Mouse (Mus musculus): Measurements from ENCODE around the gene Gm20479. TPM values are rescaled to one million over a fixed set of nuclear protein-coding genes. Genes with fewer than 3 reads are reported as not detected.

The Gm20479 gene
- total RNA-seq, 1 experiment from 2014 or later, result not detected

DNA sequence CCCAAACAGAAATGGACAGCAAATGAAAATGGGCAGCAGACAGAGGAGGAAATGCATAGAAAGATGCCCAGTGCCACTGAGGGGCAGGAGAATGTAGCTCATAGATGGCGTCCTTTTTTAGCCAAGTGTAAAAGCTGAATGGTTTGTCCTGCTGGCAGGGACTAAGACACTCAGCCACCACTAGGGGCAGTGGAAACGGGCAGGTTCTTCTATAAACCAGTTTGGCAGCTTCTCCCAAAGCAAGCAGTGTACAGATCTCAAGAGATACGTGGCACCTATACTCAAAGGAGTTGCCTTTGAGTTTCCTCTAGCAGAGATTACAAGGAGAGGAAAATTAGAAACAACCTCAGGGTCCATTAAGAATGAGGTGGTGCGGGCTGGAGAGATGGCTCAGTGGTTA lies 21.2 kb upstream of the Gm20479 start:
- ATAC-seq (replicated peaks in 1 of 2; ENCODE audit: insufficient read depth in 1 of 2, low FRiP score in 2 of 2, low TSS enrichment in 1 of 2, low read depth in 1 of 2, poor library complexity in 2 of 2, severe bottlenecking in 2 of 2), result 0 out of 4 replicates have a peak, but pooled peaks of 1 of the 2 experiments have one; percentile 51

GRCm38 (mm10) chr7:27375274-27375673 lies 18.1 kb upstream of the Gm20479 start:
- ATAC-seq (replicated peaks in 1 of 2; ENCODE audit: insufficient read depth in 1 of 2, low FRiP score in 2 of 2, low TSS enrichment in 1 of 2, low read depth in 1 of 2, poor library complexity in 2 of 2, severe bottlenecking in 2 of 2), result 0 out of 4 replicates have a peak, but pooled peaks of 1 of the 2 experiments have one; percentile 30

DNA sequence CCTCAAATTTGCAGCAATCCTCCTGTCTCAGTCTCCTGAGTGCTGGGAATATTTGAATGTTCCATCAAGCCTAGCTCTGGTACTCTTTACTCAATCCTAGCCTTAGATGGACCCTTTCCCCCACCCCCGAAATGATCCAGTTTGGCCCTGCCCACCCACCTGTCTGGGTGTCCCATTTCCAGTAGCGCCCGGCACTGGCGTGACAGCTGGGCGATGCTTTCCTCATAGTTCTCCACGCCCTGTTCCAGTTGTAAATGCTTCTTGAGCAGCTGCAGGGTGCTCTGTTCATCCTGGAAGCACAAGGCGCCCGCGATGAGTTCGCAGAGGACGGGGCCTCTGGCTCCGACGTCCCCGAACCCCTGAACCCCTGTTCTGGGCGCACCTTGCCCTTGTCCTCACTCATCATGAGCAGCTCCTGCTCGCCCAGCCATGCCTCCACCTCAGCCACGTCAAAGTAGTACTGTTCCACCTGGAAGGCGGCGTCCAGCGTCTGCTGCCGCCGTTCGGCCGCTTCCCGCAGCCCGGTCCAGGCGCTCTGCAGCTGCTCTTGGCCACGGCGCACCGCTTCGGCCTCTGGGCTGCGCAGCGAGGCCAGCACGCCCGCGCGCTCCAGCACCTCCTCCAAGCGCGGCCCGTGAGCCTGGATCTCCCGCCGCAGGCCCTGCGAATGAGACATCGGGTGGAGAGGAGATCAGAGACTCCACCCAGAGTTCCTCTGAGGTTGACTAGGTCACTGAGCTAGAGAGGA lies 14.7 kb upstream of the Gm20479 start:
- ATAC-seq (replicated peaks in 1 of 2; ENCODE audit: insufficient read depth in 1 of 2, low FRiP score in 2 of 2, low TSS enrichment in 1 of 2, low read depth in 1 of 2, poor library complexity in 2 of 2, severe bottlenecking in 2 of 2), result no peak

GRCm38 (mm10) chr7:27369111-27369510 lies 11.9 kb upstream of the Gm20479 start:
- ATAC-seq (replicated peaks in 1 of 2; ENCODE audit: insufficient read depth in 1 of 2, low FRiP score in 2 of 2, low TSS enrichment in 1 of 2, low read depth in 1 of 2, poor library complexity in 2 of 2, severe bottlenecking in 2 of 2), result no peak

GRCm38 (mm10) chr7:27367976-27368375 lies 10.8 kb upstream of the Gm20479 start:
- ATAC-seq (replicated peaks in 1 of 2; ENCODE audit: insufficient read depth in 1 of 2, low FRiP score in 2 of 2, low TSS enrichment in 1 of 2, low read depth in 1 of 2, poor library complexity in 2 of 2, severe bottlenecking in 2 of 2), result peak; percentile 35 to 44; a peak in 3 of 4 replicates

DNA sequence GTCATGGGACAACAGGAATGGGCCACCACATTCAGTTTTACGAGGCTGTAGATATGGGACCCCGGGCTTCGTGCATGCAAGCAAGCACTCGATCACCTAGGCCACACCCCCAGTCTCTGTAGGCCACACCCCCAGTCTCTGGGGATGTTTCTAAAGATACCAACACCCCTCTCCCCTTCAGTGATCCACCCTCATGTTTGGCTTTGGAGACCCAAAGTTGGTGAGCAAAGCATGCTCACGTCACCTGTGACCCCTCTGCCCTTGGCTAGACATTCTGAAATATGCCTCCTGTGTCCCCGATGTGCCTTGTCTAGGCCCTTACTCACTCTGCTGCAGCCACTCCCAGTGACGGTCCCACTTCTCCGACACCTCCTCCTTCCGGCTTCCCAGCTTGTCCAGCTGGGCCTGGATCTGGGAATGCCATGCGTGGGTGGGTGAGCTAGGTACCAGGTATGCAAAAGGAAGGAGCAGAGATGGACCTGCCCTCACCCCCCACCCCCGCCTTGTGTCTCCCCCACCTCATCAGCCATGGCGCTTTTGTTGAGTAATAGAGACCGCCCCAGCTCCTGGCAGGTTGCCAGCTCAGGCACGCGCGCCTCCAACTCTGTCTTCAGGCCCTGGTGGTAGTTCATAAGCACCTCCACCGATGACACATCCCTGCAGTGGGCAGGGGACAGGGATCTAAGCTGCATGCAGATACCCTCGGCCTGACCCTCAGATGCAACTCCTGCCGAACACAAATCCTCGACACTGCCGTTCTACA lies 9.0 kb upstream of the Gm20479 start:
- no peak for ATAC-seq (replicated peaks in 1 of 2; ENCODE audit: insufficient read depth in 1 of 2, low FRiP score in 2 of 2, low TSS enrichment in 1 of 2, low read depth in 1 of 2, poor library complexity in 2 of 2, severe bottlenecking in 2 of 2)

DNA sequence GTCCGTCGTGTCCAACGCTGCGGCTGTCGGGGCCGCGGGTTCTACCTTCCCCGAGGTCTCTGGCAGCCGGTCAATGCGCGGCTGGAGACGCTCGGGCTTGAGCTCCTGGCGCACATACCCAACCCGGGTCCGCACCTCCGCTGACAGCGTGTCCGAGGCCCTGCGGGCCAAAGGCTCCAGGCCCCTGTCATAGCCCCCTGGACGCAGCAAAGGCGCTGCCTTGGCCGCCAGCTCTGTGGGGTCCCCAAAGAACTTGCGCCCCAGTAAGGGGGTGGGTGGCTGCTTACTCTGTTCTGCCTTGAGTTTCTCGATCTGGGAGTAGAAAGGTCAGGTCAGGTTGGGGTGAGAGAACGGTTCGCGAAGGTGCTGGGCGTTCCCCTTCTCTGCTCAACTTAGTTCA lies 7.2 kb upstream of the Gm20479 start:
- ATAC-seq (replicated peaks in 1 of 2; ENCODE audit: insufficient read depth in 1 of 2, low FRiP score in 2 of 2, low TSS enrichment in 1 of 2, low read depth in 1 of 2, poor library complexity in 2 of 2, severe bottlenecking in 2 of 2), result no peak

DNA sequence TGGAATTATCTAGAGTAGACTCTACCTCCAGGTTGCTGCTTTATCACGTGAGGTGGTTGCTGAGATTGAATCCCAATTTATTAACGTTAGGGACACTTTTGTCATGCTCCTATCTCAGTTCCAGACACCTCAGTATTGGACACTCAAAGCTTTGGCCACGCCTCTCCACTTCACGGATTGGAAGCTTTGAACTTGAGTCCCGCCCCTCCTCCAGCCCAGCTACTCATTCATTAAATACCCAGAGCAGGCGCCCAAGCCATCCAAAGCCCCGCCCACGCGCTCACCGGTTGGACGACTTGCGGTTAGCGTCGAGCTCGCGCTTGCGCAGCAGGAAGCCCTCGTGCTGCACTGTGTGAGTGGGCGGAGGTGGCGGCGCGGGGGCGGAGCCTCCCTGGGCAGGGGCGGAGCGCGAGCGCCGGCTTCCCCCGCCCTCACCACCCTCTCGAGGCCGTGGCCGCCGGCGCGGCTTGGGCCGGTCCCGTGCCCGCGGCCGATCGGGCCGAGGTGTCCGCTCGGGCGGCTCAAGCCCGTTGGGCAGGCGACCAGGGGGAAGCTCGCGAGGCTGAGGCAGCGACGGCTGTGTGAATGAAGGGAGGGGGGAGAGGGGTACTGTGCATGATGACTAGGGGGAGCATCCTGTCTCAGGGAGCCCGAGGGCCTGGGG lies 4.2 kb upstream of the Gm20479 start:
- ATAC-seq (replicated peaks in 1 of 2; ENCODE audit: insufficient read depth in 1 of 2, low FRiP score in 2 of 2, low TSS enrichment in 1 of 2, low read depth in 1 of 2, poor library complexity in 2 of 2, severe bottlenecking in 2 of 2), result peak; percentile 81 to 86

DNA sequence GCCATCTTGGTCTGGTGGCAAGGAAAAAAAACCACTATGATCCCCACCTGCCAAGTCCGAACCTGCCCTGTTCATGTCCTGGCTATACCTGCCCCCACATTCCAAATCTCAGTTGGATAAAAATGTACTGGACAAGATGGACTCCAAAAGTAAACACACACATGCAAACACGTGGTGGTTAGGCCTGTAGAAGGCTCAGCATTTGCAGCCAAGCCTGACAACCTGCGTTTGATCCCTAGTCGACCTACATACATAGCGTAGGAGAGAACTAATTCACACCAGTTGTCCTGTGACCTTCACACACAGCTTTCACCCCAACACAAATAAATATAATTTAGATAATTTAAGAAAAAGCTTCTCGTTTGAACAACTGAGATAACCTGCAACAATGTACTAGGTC lies 3.5 kb upstream of the Gm20479 start:
- no peak for ATAC-seq (replicated peaks in 1 of 2; ENCODE audit: insufficient read depth in 1 of 2, low FRiP score in 2 of 2, low TSS enrichment in 1 of 2, low read depth in 1 of 2, poor library complexity in 2 of 2, severe bottlenecking in 2 of 2)

DNA sequence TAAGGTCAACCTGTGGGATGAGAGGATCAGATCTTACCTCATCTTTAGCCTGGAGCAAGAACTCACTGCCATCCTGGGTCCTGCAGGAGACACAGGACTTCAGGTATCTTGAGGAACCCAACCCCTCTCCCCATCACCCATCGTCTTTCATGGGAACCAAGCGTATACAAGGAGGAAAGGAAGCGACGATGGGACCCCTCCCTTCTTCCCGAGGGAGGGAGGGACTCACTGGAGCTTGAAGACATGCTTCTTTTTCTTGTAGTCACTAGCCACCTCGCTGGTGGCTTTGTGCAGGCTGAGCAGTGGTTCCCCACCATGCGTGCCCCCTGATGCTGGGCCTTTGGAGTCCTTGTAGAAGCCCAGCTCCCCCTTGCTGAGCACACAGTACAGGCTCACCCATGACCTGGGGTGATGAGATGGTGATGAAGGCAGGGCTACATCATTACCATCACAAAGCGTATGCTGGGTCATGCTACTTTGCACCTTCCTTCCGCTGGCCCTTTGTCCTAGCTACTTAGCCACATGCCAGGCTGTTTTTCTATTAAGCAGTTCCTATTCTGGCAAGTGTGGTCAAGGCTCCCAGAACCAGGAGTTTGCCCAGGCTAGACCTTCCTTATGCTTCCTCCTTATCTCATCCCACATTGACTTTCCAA lies 2.6 kb upstream of the Gm20479 start:
- ATAC-seq (replicated peaks in 1 of 2; ENCODE audit: insufficient read depth in 1 of 2, low FRiP score in 2 of 2, low TSS enrichment in 1 of 2, low read depth in 1 of 2, poor library complexity in 2 of 2, severe bottlenecking in 2 of 2), result no peak

GRCm38 (mm10) chr7:27359162-27359561 lies 1.9 kb upstream of the Gm20479 start:
- ATAC-seq (replicated peaks in 1 of 2; ENCODE audit: insufficient read depth in 1 of 2, low FRiP score in 2 of 2, low TSS enrichment in 1 of 2, low read depth in 1 of 2, poor library complexity in 2 of 2, severe bottlenecking in 2 of 2), result no peak

DNA sequence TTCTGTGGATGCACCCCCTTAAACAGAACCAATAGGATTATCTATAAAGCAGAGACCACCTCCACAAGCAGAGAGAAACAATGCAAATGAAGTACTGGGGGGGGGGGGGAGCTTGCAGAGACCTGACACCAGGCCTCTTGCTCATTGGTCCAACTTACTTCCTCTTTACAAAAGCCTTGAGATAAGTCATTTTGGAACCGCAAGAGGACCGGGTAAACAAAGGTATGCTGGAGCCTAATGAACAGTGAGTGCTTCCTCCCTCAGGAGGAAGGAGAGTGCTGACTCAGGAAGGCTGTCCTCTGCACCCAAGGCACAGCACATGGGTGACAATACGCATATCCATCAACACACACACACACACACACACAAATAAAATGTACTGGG lies 368 bp upstream of the Gm20479 start:
- ATAC-seq (replicated peaks in 1 of 2; ENCODE audit: insufficient read depth in 1 of 2, low FRiP score in 2 of 2, low TSS enrichment in 1 of 2, low read depth in 1 of 2, poor library complexity in 2 of 2, severe bottlenecking in 2 of 2), result peak; percentile 37 to 51

DNA sequence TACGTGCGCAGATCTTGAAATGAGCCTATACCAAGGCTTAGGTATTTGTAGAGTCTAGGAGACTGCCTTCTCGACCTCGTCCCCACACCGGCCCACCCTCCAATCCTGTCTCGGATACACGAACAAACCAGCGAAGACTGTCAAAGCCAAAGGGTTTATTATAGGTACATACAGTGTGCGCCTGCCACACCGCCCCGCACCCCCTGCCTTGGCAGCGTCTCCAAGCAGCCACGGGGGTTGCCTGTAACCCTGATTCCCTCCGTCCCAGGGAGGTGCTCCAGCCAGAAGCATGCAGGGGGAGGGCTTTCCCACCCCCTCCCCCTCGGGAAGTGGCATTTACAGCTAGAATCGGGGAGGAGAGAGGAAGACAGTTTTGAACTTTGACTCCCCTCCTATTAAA lies 971 bp downstream of the Gm20479 start:
- peak; percentile 44 to 49 for ATAC-seq (replicated peaks in 1 of 2; ENCODE audit: insufficient read depth in 1 of 2, low FRiP score in 2 of 2, low TSS enrichment in 1 of 2, low read depth in 1 of 2, poor library complexity in 2 of 2, severe bottlenecking in 2 of 2)

- peak; percentile 85 to 87 for ATAC-seq (replicated peaks in 1 of 2; ENCODE audit: insufficient read depth in 1 of 2, low FRiP score in 2 of 2, low TSS enrichment in 1 of 2, low read depth in 1 of 2, poor library complexity in 2 of 2, severe bottlenecking in 2 of 2)
Measured at GRCm38 (mm10) chr7:27355745-27356240, 1.4 kb downstream of the Gm20479 start, which contains the start of gene Shkbp1. Gene Shkbp1 (minus strand): TSS chr7:27356019.

GRCm38 (mm10) chr7:27355261-27355660 lies 2.0 kb downstream of the Gm20479 start:
- no peak for ATAC-seq (replicated peaks in 1 of 2; ENCODE audit: insufficient read depth in 1 of 2, low FRiP score in 2 of 2, low TSS enrichment in 1 of 2, low read depth in 1 of 2, poor library complexity in 2 of 2, severe bottlenecking in 2 of 2)

DNA sequence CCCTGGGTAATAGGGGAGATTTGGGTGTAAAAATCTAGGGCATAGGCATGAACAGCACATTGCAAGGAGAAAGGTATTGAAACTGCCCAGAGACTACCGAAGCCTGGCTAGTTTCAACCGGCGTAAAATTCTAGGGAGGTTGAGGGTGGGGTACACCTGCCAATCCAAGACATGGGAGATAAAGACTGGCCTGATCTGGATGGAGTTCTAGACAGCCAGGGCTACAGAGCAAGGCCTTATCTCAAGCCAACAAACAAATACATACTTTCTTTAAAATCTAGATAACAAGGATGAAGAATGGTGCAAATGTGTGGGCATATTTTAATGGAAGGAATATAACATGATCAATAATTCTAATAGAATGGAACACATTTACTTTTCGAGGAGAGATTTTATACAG lies 2.4 kb downstream of the Gm20479 start:
- no peak for ATAC-seq (replicated peaks in 1 of 2; ENCODE audit: insufficient read depth in 1 of 2, low FRiP score in 2 of 2, low TSS enrichment in 1 of 2, low read depth in 1 of 2, poor library complexity in 2 of 2, severe bottlenecking in 2 of 2)

GRCm38 (mm10) chr7:27354144-27354543 lies 3.1 kb downstream of the Gm20479 start:
- no peak for ATAC-seq (replicated peaks in 1 of 2; ENCODE audit: insufficient read depth in 1 of 2, low FRiP score in 2 of 2, low TSS enrichment in 1 of 2, low read depth in 1 of 2, poor library complexity in 2 of 2, severe bottlenecking in 2 of 2)

Measured in hematopoietic stem cell, adult 5-6 weeks (primary cell).